Mouse (Mus musculus): ENCODE results near the gene Emsy.

- TF ChIP-seq CTCF (conservative IDR thresholded peaks at IDR 0.05; ENCODE audit: insufficient read depth, insufficient read length, low read depth, low read length) (no peak), POLR2A (IDR thresholded peaks at IDR 0.05; ENCODE audit: low read depth, low read length) (no peak)
These were observed 119.2 kb downstream of the Emsy start for GRCm38 (mm10) chr7:98537210-98537966.

Data from kidney, adult 2 months (tissue).